Mouse (Mus musculus) bone marrow, adult 2 months (tissue): ENCODE results near the gene Kif2c.
"Not testable (repeated sequence)": the region's sequence is repeated elsewhere in the genome, so short reads cannot be mapped to it uniquely, and the experiment has no call there.

Source experiments
- CTCF ChIP-seq: fragments of 200-500 bp; IDR thresholded peaks from 2 replicates; pipeline ENCODE4 v1.5.1; 2011; ENCODE audit warnings: low read length, control low read depth; ENCODE audit not compliant: control insufficient read depth, insufficient read depth
- POLR2A ChIP-seq: fragments of 200-500 bp; IDR thresholded peaks from 2 replicates; pipeline ENCODE4 v1.6.1; 2011; ENCODE audit warnings: low read depth, mild to moderate bottlenecking, control low read depth, low read length, borderline replicate concordance; ENCODE audit not compliant: control insufficient read depth

GRCm38 (mm10) chr4:117182759-117183096 is 289 bp upstream of the Kif2c start:
- not testable (repeated sequence) for TF ChIP-seq POLR2A, CTCF
